Mouse (Mus musculus) stomach, embryonic 14.5 days (tissue): ENCODE data around the gene Ppm1j. TPM values are rescaled to one million over a fixed set of nuclear protein-coding genes. Genes with fewer than 3 reads are reported as not detected.
A peak's percentile ranks its signal among the peaks of the same experiment; 100 is the strongest.

Experiments used
- ATAC-seq: fragments of 200-750 bp; cut with Nextera tagmentation; 2 replicates; pipeline ENCODE4 v1.8.0; 2017; ENCODE audit warnings: low read depth, moderate TSS enrichment; ENCODE audit not compliant: insufficient number of reproducible peaks, insufficient read depth, low FRiP score
- H3K27ac ChIP-seq: fragments of 300-500 bp; sonication (generic); 2 replicates; pipeline ENCODE4 v1.5.1; 2014; ENCODE audit warnings: mild to moderate bottlenecking, low read length, moderate library complexity, mixed read lengths
- H3K27me3 ChIP-seq: fragments of 300-500 bp; sonication (generic); 2 replicates; pipeline ENCODE4 v1.6.1; 2014; ENCODE audit warnings: low read length, control low read depth, mixed read lengths; ENCODE audit not compliant: control insufficient read depth, insufficient read depth
- H3K36me3 ChIP-seq: fragments of 300-500 bp; sonication (generic); 2 replicates; pipeline ENCODE4 v1.6.1; 2014; ENCODE audit warnings: mild to moderate bottlenecking, control low read depth, low read length, moderate library complexity, mixed read lengths; ENCODE audit not compliant: control insufficient read depth, insufficient read depth
- H3K4me1 ChIP-seq: fragments of 300-500 bp; sonication (generic); 2 replicates; pipeline ENCODE4 v1.6.1; 2014; ENCODE audit warnings: low read length, control low read depth, mixed read lengths; ENCODE audit not compliant: control insufficient read depth, insufficient read depth
- H3K4me2 ChIP-seq: fragments of 300-500 bp; sonication (generic); replicated peaks from 2 replicates; pipeline ENCODE4 v1.6.1; 2014; ENCODE audit warnings: low read depth, low read length, control low read depth
- H3K4me3 ChIP-seq: fragments of 300-500 bp; sonication (generic); 2 replicates; pipeline ENCODE4 v1.5.1; 2014; ENCODE audit warnings: low read depth, low read length, control low read depth
- H3K9ac ChIP-seq: fragments of 300-500 bp; sonication (generic); replicated peaks from 2 replicates; pipeline ENCODE4 v1.6.1; 2014; ENCODE audit warnings: low read depth, mild to moderate bottlenecking, control low read depth, low read length, moderate library complexity, mixed read lengths
- H3K9me3 ChIP-seq: fragments of 300-500 bp; sonication (generic); 2 replicates; pipeline ENCODE4 v1.6.1; 2016; ENCODE audit warnings: low read depth, low read length, control low read depth; ENCODE audit not compliant: control insufficient read depth
- WGBS: fragments of 180-500 bp; shearing (Covaris S2); extraction: QIAGEN DNeasy Blood & Tissue Kit; methylation state at CpG from one replicate; pipeline ENCODE4 v1.1.7; 2014; 5-methylcytosine and 5-hydroxymethylcytosine counted together
- polyA plus RNA-seq: library from polyadenylated mRNA; unstranded; fragments of >200 nt; fragmentation: Nextera tagmentation; extraction: Ambion mirVana; gene quantifications from 2 replicates; pipeline ENCODE4 v1.2.1, GENCODE M21; 2014

Ppm1j gene
- polyA plus RNA-seq, 1 experiment from 2014 or later = 4.0 TPM

GRCm38 (mm10) chr3:104793871-104794828, 13.3 kb downstream of the Ppm1j start:
- Histone ChIP-seq H3K9ac (no peak overlapping the region), H3K9me3 (no peaks in the 10 kb centered on the region), H3K36me3 (peaks cover 49% of the 10 kb centered on the region), H3K4me3 (no peak overlapping the region), H3K27ac (peak overlapping the region; percentile 92), H3K4me2 (peak overlapping the region; percentile 16; the same call in 1 of the 2 replicates), H3K4me1 (peaks cover 54% of the 10 kb centered on the region), H3K27me3 (no peaks in the 10 kb centered on the region)
- ATAC-seq = peak; percentile 92
- WGBS = 42% methylated on average over 20 of the region's 20 CpGs

GRCm38 (mm10) chr3:104794953-104795470, 14.2 kb downstream of the Ppm1j start:
- Histone ChIP-seq H3K4me2 (no peak overlapping the region), H3K9ac (no peak overlapping the region)
- 35% methylated on average over 12 of the region's 12 CpGs for WGBS

GRCm38 (mm10) chr3:104795661-104796340, 14.9 kb downstream of the Ppm1j start:
- H3K9me3 ChIP-seq = no peaks in the 10 kb centered on the region
- no peaks in the 10 kb centered on the region for H3K27me3 ChIP-seq
- peaks cover 66% of the 10 kb centered on the region for H3K36me3 ChIP-seq
- peak overlapping the region; percentile 92; the same call in 1 of the 2 replicates for H3K27ac ChIP-seq
- no peak overlapping the region for H3K4me3 ChIP-seq
- no peak overlapping the region for H3K4me2 ChIP-seq
- H3K9ac ChIP-seq = no peak overlapping the region
- no peak for ATAC-seq
- peaks cover 45% of the 10 kb centered on the region for H3K4me1 ChIP-seq
- WGBS = 67% methylated on average over 15 of the region's 15 CpGs

More at GRCm38 (mm10) chr3:104794953-104795470, 14.2 kb downstream of the Ppm1j start:
- peaks cover 58% of the 10 kb centered on the region for H3K36me3 ChIP-seq
- no peak for ATAC-seq
- H3K4me1 ChIP-seq = peaks cover 52% of the 10 kb centered on the region
- H3K4me3 ChIP-seq = no peak overlapping the region
- H3K27ac ChIP-seq = peak overlapping the region; percentile 92
- H3K27me3 ChIP-seq = no peaks in the 10 kb centered on the region
- no peaks in the 10 kb centered on the region for H3K9me3 ChIP-seq

- peaks cover 37% of the 10 kb centered on the region for H3K4me1 ChIP-seq
- peak; percentile 79 for ATAC-seq
- H3K36me3 ChIP-seq = peaks cover 72% of the 10 kb centered on the region
- H3K9ac ChIP-seq = no peak overlapping the region
- no peak overlapping the region for H3K4me2 ChIP-seq
- WGBS = 64% methylated on average over 15 of the region's 15 CpGs
- no peaks in the 10 kb centered on the region for H3K27me3 ChIP-seq
- no peak overlapping the region for H3K4me3 ChIP-seq
- H3K9me3 ChIP-seq = no peaks in the 10 kb centered on the region
- no peak overlapping the region; the same call in 1 of the 2 replicates for H3K27ac ChIP-seq
Observed at GRCm38 (mm10) chr3:104796430-104797082, 15.7 kb downstream of the Ppm1j start.

GRCm38 (mm10) chr3:104800681-104801080, 19.8 kb downstream of the Ppm1j start:
- no peak for ATAC-seq
- H3K36me3 ChIP-seq = peaks cover 73% of the 10 kb centered on the region
- no peak overlapping the region for H3K4me2 ChIP-seq
- H3K4me1 ChIP-seq = peaks cover under 1% of the 10 kb centered on the region
- no peaks in the 10 kb centered on the region for H3K9me3 ChIP-seq
- no peak overlapping the region for H3K27ac ChIP-seq
- 94% methylated on average over 11 of the region's 11 CpGs for WGBS
- H3K4me3 ChIP-seq = no peak overlapping the region
- H3K27me3 ChIP-seq = no peaks in the 10 kb centered on the region
- no peak overlapping the region for H3K9ac ChIP-seq

GRCm38 (mm10) chr3:104801481-104801880, 20.6 kb downstream of the Ppm1j start:
- Histone ChIP-seq H3K4me2 (no peak overlapping the region), H3K27ac (no peak overlapping the region), H3K4me3 (no peak overlapping the region), H3K9me3 (no peaks in the 10 kb centered on the region), H3K9ac (no peak overlapping the region), H3K4me1 (no peaks in the 10 kb centered on the region), H3K27me3 (no peaks in the 10 kb centered on the region), H3K36me3 (peaks cover 65% of the 10 kb centered on the region)
- no peak for ATAC-seq
- WGBS = 92% methylated on average over 6 of the region's 6 CpGs

- Histone ChIP-seq H3K9me3 (no peaks in the 10 kb centered on the region), H3K4me3 (no peak overlapping the region), H3K27ac (no peak overlapping the region), H3K27me3 (no peaks in the 10 kb centered on the region), H3K9ac (no peak overlapping the region), H3K36me3 (peaks cover 45% of the 10 kb centered on the region), H3K4me2 (no peak overlapping the region), H3K4me1 (no peaks in the 10 kb centered on the region)
- WGBS = 90% methylated on average over 10 of the region's 10 CpGs
- ATAC-seq = no peak
Observed at GRCm38 (mm10) chr3:104804312-104804711, 23.5 kb downstream of the Ppm1j start.

- H3K4me2 ChIP-seq = no peak overlapping the region
- no peak overlapping the region for H3K9ac ChIP-seq
- peaks cover 33% of the 10 kb centered on the region for H3K36me3 ChIP-seq
- H3K9me3 ChIP-seq = no peaks in the 10 kb centered on the region
- H3K27ac ChIP-seq = no peak overlapping the region
- WGBS = 77% methylated on average over 9 of the region's 9 CpGs
- no peaks in the 10 kb centered on the region for H3K4me1 ChIP-seq
- no peaks in the 10 kb centered on the region for H3K27me3 ChIP-seq
- no peak overlapping the region for H3K4me3 ChIP-seq
- no peak for ATAC-seq
Observed at GRCm38 (mm10) chr3:104805539-104805938, 24.7 kb downstream of the Ppm1j start.
